Mouse (Mus musculus): ENCODE results near the gene Jarid2. TPM values are rescaled to one million over a fixed set of nuclear protein-coding genes. Genes with fewer than 3 reads are reported as not detected.

Gene Jarid2
- polyA plus RNA-seq, 1 experiment from 2014 or later: 22.5 TPM

DNA sequence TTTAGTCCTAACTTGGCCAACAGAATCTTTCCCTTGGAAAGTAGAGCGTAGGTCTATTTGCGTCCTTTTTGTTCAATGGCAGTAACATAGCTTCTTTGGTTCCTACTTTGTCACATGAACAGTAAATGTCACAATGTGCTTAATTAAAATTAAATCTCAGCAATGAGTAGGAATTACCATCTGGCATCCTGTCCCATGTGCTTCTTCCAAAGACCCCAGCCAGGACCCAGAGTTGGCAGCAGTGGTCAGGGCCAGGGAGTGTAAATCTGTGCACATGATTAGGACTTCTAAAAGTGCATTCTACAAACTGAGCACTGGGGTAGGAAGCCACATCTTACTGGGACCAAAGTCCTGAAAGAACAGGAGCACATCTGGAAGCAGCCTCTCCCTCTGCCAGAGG lies 189.0 kb downstream of the Jarid2 start:
- no peak overlapping the region for H3K4me2 ChIP-seq (ENCODE audit: low read length)
- H3K27me3 ChIP-seq (ENCODE audit: insufficient read depth, low read length): no peaks in the 10 kb centered on the region
- H3K36me3 ChIP-seq (ENCODE audit: insufficient read depth, low read length): peaks cover 86% of the 10 kb centered on the region
- ATAC-seq (replicated peaks; ENCODE audit: low FRiP score, low read depth) (no peak), DNase-seq (ENCODE audit: low spot score) (no peak)
- H3K27ac ChIP-seq: no peak overlapping the region
- H3K4me1 ChIP-seq (replicated peaks; ENCODE audit: insufficient read depth, low read length): no peaks in the 10 kb centered on the region
- H3K9me3 ChIP-seq (replicated peaks; ENCODE audit: low read length): no peaks in the 10 kb centered on the region
- no peak for TF ChIP-seq CTCF (IDR thresholded peaks at IDR 0.05; ENCODE audit: low read depth)
- WGBS: 92% methylated on average over 2 of the region's 2 CpGs
- no peak overlapping the region for H3K4me3 ChIP-seq (replicated peaks; ENCODE audit: low read depth, low read length)
- no peak overlapping the region for H3K9ac ChIP-seq (ENCODE audit: low read depth, low read length)

DNA sequence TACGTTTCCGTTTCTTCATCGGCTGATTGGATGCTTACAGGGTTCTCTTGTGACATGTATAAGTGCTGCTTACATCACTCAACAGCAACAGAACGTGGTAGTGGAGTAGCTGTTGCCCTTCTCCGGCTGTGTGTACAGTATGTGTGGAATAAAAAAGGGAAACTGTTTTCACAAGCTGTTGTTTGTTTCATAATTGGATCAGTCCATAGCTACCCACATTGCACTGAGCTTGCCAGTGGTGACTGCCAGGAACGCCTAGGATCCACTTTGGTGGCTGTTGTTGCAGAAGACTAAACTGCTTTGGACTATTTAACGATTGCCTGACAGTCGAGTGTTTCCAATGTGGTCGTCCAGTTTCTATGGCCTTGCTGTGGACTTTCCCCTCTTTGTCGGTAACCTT lies 191.8 kb downstream of the Jarid2 start:
- no peak overlapping the region for H3K27ac ChIP-seq
- peaks cover 71% of the 10 kb centered on the region for H3K36me3 ChIP-seq (ENCODE audit: insufficient read depth, low read length)
- ATAC-seq (replicated peaks; ENCODE audit: low FRiP score, low read depth) (no peak), DNase-seq (ENCODE audit: low spot score) (no peak)
- H3K4me1 ChIP-seq (replicated peaks; ENCODE audit: insufficient read depth, low read length): no peaks in the 10 kb centered on the region
- WGBS: 45% methylated on average over 10 of the region's 10 CpGs
- H3K4me2 ChIP-seq (ENCODE audit: low read length): no peak overlapping the region
- no peak for TF ChIP-seq CTCF (IDR thresholded peaks at IDR 0.05; ENCODE audit: low read depth)
- no peak overlapping the region for H3K4me3 ChIP-seq (replicated peaks; ENCODE audit: low read depth, low read length)
- H3K9me3 ChIP-seq (replicated peaks; ENCODE audit: low read length): no peaks in the 10 kb centered on the region
- no peak overlapping the region for H3K9ac ChIP-seq (ENCODE audit: low read depth, low read length)
- no peaks in the 10 kb centered on the region for H3K27me3 ChIP-seq (ENCODE audit: insufficient read depth, low read length)

DNA sequence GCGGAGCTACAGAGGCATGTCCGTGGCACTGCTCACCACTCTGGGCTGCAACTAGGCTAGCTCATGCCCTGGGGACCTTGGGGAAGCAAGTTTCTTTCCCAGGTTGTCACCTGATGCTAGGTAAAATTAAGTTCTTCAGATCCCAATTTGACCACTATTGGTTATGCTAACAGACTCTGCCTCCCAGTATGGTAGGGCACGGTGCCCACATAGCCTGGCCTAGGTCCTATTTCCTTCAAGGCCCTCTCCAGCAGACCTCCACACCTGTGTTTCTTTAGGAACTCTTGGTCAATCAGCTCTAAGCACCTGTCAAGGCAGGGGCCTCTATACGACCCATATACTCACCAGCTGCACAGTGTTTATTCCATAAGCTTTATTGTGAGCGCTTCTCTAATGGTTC lies 192.4 kb downstream of the Jarid2 start:
- Histone ChIP-seq H3K4me1 (replicated peaks; ENCODE audit: insufficient read depth, low read length) (no peaks in the 10 kb centered on the region), H3K9me3 (replicated peaks; ENCODE audit: low read length) (no peaks in the 10 kb centered on the region), H3K36me3 (ENCODE audit: insufficient read depth, low read length) (peaks cover 65% of the 10 kb centered on the region), H3K27me3 (ENCODE audit: insufficient read depth, low read length) (no peaks in the 10 kb centered on the region), H3K27ac (no peak overlapping the region), H3K4me3 (replicated peaks; ENCODE audit: low read depth, low read length) (no peak overlapping the region), H3K4me2 (ENCODE audit: low read length) (no peak overlapping the region), H3K9ac (ENCODE audit: low read depth, low read length) (no peak overlapping the region)
- ATAC-seq (replicated peaks; ENCODE audit: low FRiP score, low read depth): no peak
- no peak for DNase-seq (ENCODE audit: low spot score)
- WGBS: 85% methylated on average over 5 of the region's 5 CpGs
- no peak for TF ChIP-seq CTCF (IDR thresholded peaks at IDR 0.05; ENCODE audit: low read depth)

DNA sequence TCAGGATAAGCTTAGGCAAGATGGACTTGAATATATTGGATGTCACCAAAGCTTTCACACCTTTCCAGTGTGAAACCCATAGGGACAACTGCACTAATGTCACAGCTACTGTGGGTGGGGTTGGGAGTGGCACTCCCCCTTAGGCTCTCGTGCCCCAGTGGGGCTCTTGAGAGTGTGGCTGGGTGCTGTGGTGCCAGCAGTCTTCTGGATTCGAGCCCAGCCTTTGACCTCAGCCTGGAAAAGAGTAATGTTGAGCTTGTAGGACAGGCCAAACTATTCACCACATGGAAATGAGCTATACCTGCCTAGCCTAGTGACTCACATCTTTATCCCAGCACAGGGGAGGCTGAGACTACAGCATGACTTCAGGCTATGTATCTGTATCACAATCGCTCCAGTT lies 194.8 kb downstream of the Jarid2 start:
- H3K4me3 ChIP-seq (replicated peaks; ENCODE audit: low read depth, low read length): no peak overlapping the region
- DNase-seq (ENCODE audit: low spot score): no peak
- no peaks in the 10 kb centered on the region for H3K27me3 ChIP-seq (ENCODE audit: insufficient read depth, low read length)
- WGBS: 91% methylated on average over 3 of the region's 3 CpGs
- no peak overlapping the region for H3K27ac ChIP-seq
- no peak overlapping the region for H3K4me2 ChIP-seq (ENCODE audit: low read length)
- no peak for ATAC-seq (replicated peaks; ENCODE audit: low FRiP score, low read depth)
- no peak overlapping the region for H3K9ac ChIP-seq (ENCODE audit: low read depth, low read length)
- no peaks in the 10 kb centered on the region for H3K9me3 ChIP-seq (replicated peaks; ENCODE audit: low read length)
- H3K36me3 ChIP-seq (ENCODE audit: insufficient read depth, low read length): peaks cover 42% of the 10 kb centered on the region
- H3K4me1 ChIP-seq (replicated peaks; ENCODE audit: insufficient read depth, low read length): no peaks in the 10 kb centered on the region
- TF ChIP-seq CTCF (IDR thresholded peaks at IDR 0.05; ENCODE audit: low read depth): no peak

DNA sequence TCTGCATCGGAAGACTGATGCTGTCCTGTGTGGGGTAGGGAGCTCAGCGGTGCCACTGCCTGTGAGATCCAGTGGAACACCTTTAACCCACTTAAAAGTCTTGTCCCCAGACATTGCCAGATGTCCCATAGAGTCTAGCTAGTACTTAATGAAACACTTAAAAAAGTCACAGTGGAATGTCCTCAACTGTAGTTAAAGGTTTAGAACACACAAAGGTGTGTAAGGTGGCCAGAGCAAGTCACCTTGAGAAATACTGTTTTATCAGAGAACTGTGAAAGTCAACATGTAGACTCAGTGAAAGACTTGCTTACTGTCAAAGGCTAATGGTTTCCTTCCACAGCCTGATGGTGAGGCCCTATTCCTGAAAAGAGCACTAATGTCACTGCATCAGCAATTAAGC lies 195.9 kb downstream of the Jarid2 start:
- Histone ChIP-seq H3K27me3 (ENCODE audit: insufficient read depth, low read length) (no peaks in the 10 kb centered on the region), H3K9me3 (replicated peaks; ENCODE audit: low read length) (no peaks in the 10 kb centered on the region), H3K36me3 (ENCODE audit: insufficient read depth, low read length) (peaks cover 36% of the 10 kb centered on the region), H3K27ac (no peak overlapping the region), H3K4me2 (ENCODE audit: low read length) (no peak overlapping the region), H3K4me1 (replicated peaks; ENCODE audit: insufficient read depth, low read length) (no peaks in the 10 kb centered on the region), H3K9ac (ENCODE audit: low read depth, low read length) (no peak overlapping the region), H3K4me3 (replicated peaks; ENCODE audit: low read depth, low read length) (no peak overlapping the region)
- DNase-seq (ENCODE audit: low spot score): no peak
- 91% methylated on average over 2 of the region's 2 CpGs for WGBS
- no peak for TF ChIP-seq CTCF (IDR thresholded peaks at IDR 0.05; ENCODE audit: low read depth)
- ATAC-seq (replicated peaks; ENCODE audit: low FRiP score, low read depth): no peak

DNA sequence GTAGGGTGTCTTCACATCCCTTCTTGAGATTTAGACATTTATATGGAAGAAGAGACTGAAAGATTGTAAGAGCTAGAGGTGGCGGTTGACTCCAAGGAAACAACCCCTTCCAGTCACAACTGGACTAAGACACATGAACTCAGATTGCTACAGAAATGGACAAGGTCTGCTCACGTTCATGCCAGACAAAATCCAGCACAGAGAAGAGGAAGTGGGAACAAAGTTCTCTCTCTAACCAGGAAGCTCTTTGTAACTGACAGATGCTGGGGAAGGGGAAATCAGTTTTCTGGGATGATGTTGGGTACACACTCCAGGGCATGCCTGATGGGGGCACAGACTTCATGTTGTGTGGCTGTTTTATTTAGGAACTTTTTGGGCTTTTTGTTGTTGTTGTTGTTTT lies 197.0 kb downstream of the Jarid2 start:
- DNase-seq (ENCODE audit: low spot score): no peak

More for the DNA sequence above, 197.0 kb downstream of the Jarid2 start:
- no peak overlapping the region for H3K4me3 ChIP-seq (replicated peaks; ENCODE audit: low read depth, low read length)
- H3K9ac ChIP-seq (ENCODE audit: low read depth, low read length): no peak overlapping the region
- H3K27me3 ChIP-seq (ENCODE audit: insufficient read depth, low read length): no peaks in the 10 kb centered on the region
- no peak for TF ChIP-seq CTCF (IDR thresholded peaks at IDR 0.05; ENCODE audit: low read depth)
- 82% methylated on average over 2 of the region's 2 CpGs for WGBS
- peaks cover 35% of the 10 kb centered on the region for H3K36me3 ChIP-seq (ENCODE audit: insufficient read depth, low read length)
- no peaks in the 10 kb centered on the region for H3K4me1 ChIP-seq (replicated peaks; ENCODE audit: insufficient read depth, low read length)
- no peak for ATAC-seq (replicated peaks; ENCODE audit: low FRiP score, low read depth)
- no peaks in the 10 kb centered on the region for H3K9me3 ChIP-seq (replicated peaks; ENCODE audit: low read length)
- no peak overlapping the region for H3K4me2 ChIP-seq (ENCODE audit: low read length)
- H3K27ac ChIP-seq: no peak overlapping the region

Measured in kidney, postnatal 0 days (tissue).